Mouse (Mus musculus): ENCODE measurements around the gene Dusp16.

- TF ChIP-seq CTCF (IDR thresholded peaks at IDR 0.05; ENCODE audit: insufficient read depth, low read length): no peak
- TF ChIP-seq POLR2A (IDR thresholded peaks at IDR 0.05; ENCODE audit: borderline replicate concordance, extremely low read depth, low read depth, low read length): no peak
Measured at GRCm38 (mm10) chr6:134725406-134725805, 67.0 kb downstream of the Dusp16 start.

All from lung, adult 2 months (tissue).